Mouse (Mus musculus) CH12.LX (cell line): ENCODE data around the gene 6030468B19Rik. TPM values are rescaled to one million over a fixed set of nuclear protein-coding genes. Genes with fewer than 3 reads are reported as not detected.

Experiments used
- DNase-seq: peaks from one replicate; pipeline ENCODE4 v3.0.0-alpha.2; 2013; ENCODE audit errors: extremely low read depth
- H3K27ac ChIP-seq: 2 replicates; pipeline ENCODE4 v1.5.1; 2012; ENCODE audit warnings: low read depth, mild to moderate bottlenecking, control low read depth, moderate library complexity; ENCODE audit not compliant: insufficient read depth
- H3K27me3 ChIP-seq: replicated peaks from 2 replicates; pipeline ENCODE3; 2012; ENCODE audit warnings: inconsistent platforms
- H3K36me3 ChIP-seq, 2 experiments: replicated peaks in 1 of 2; 2 replicates each; pipeline versions ENCODE3 to v1.6.1; 2012; ENCODE audit warnings: inconsistent platforms in 1 of 2, low read length in 1 of 2, mild to moderate bottlenecking in 1 of 2, mixed read lengths in 1 of 2, moderate library complexity in 1 of 2; ENCODE audit not compliant: control insufficient read depth in 1 of 2, insufficient read depth in 1 of 2
- H3K4me1 ChIP-seq, 2 experiments: 2 replicates each; pipeline ENCODE4 v1.6.1; 2012; ENCODE audit warnings: inconsistent platforms in 1 of 2, moderate library complexity in 1 of 2; ENCODE audit not compliant: insufficient read depth in 2 of 2, control insufficient read depth in 1 of 2
- H3K4me2 ChIP-seq: 2 replicates; pipeline ENCODE4 v1.6.1; 2012; ENCODE audit warnings: low read depth, mild to moderate bottlenecking, control low read depth; ENCODE audit not compliant: poor library complexity, insufficient read depth, severe bottlenecking
- H3K4me3 ChIP-seq, 3 experiments: fragments of 150-350 bp in 1 of 3; sonication (generic) in 1 of 3; replicated peaks in 1 of 3; 2 replicates each; pipeline versions ENCODE3 to v1.5.1; 2011 to 2012; ENCODE audit warnings: low read depth in 2 of 3, low read length in 2 of 3, mild to moderate bottlenecking in 2 of 3, moderate library complexity in 2 of 3, control low read depth in 1 of 3, improper control_type of control experiment in 1 of 3, inconsistent platforms in 1 of 3, mixed read lengths in 1 of 3; ENCODE audit not compliant: poor library complexity in 1 of 3
- H3K79me2 ChIP-seq: replicated peaks from 2 replicates; pipeline ENCODE4 v1.6.1; 2012; ENCODE audit warnings: mild to moderate bottlenecking, moderate library complexity; ENCODE audit not compliant: control insufficient read depth, poor library complexity, insufficient read depth, severe bottlenecking; ENCODE audit errors: extremely low read depth
- H3K9ac ChIP-seq: 2 replicates; pipeline ENCODE4 v1.6.1; 2012; ENCODE audit warnings: low read depth, mild to moderate bottlenecking, control low read depth, moderate library complexity; ENCODE audit not compliant: insufficient read depth
- H3K9me3 ChIP-seq: replicated peaks from 2 replicates; pipeline ENCODE3; 2012; ENCODE audit warnings: low read length, inconsistent platforms, mixed read lengths
- BHLHE40 ChIP-seq: IDR thresholded peaks from 2 replicates; pipeline ENCODE4 v1.6.1; 2011; ENCODE audit warnings: mild to moderate bottlenecking, low read depth, low read length, improper control_type of control experiment
- CHD1 ChIP-seq: IDR thresholded peaks from 2 replicates; pipeline ENCODE4 v1.6.1; 2012; ENCODE audit warnings: low read depth, low read length, improper control_type of control experiment, inconsistent platforms
- CHD2 ChIP-seq: IDR thresholded peaks from 2 replicates; pipeline ENCODE4 v1.6.1; 2011; ENCODE audit warnings: low read length, improper control_type of control experiment
- EP300 ChIP-seq: IDR thresholded peaks from 2 replicates; pipeline ENCODE4 v1.6.1; 2011; ENCODE audit warnings: low read length, improper control_type of control experiment
- JUN ChIP-seq: IDR thresholded peaks from 2 replicates; pipeline ENCODE4 v1.6.1; 2011; ENCODE audit warnings: low read depth, mild to moderate bottlenecking, low read length, improper control_type of control experiment, moderate library complexity; ENCODE audit not compliant: insufficient read depth
- MAX ChIP-seq: IDR thresholded peaks from 2 replicates; pipeline ENCODE4 v1.6.1; 2011; ENCODE audit warnings: low read length, improper control_type of control experiment
- MXI1 ChIP-seq: IDR thresholded peaks from 2 replicates; pipeline ENCODE4 v1.6.1; 2011; ENCODE audit warnings: mild to moderate bottlenecking, low read depth, low read length, improper control_type of control experiment
- PAX5 ChIP-seq: IDR thresholded peaks from 2 replicates; pipeline ENCODE4 v1.6.1; 2012; ENCODE audit warnings: low read length, inconsistent platforms, mixed read lengths
- POLR2A ChIP-seq: IDR thresholded peaks from 2 replicates; pipeline ENCODE4 v1.6.1; 2011; ENCODE audit warnings: low read depth, mild to moderate bottlenecking, improper control_type of control experiment, low read length
- POLR2AphosphoS2 ChIP-seq: IDR thresholded peaks from 2 replicates; pipeline ENCODE4 v1.6.1; 2011; ENCODE audit warnings: low read depth, low read length, improper control_type of control experiment
- RAD21 ChIP-seq: IDR thresholded peaks from 2 replicates; pipeline ENCODE4 v1.6.1; 2011; ENCODE audit warnings: low read depth, mild to moderate bottlenecking, low read length, improper control_type of control experiment, moderate library complexity
- SIN3A ChIP-seq: IDR thresholded peaks from 2 replicates; pipeline ENCODE4 v1.6.1; 2012; ENCODE audit warnings: low read length, improper control_type of control experiment, inconsistent platforms
- TCF12 ChIP-seq: IDR thresholded peaks from 2 replicates; pipeline ENCODE4 v1.6.1; 2014; ENCODE audit warnings: low read depth, mild to moderate bottlenecking, inconsistent platforms, low read length, improper control_type of control experiment
- UBTF ChIP-seq: IDR thresholded peaks from 2 replicates; pipeline ENCODE4 v1.6.1; 2012; ENCODE audit warnings: low read depth, mild to moderate bottlenecking, inconsistent platforms, low read length, improper control_type of control experiment, moderate library complexity
- dilution Hi-C: fragments of 300-500 bp; cut with MboI; formaldehyde crosslinking; loops from 2 replicates; pipeline ENCODE4 v1.14.3; 2020; ENCODE audit warnings: low sequenced_read_pairs; ENCODE audit not compliant: extremely low pct_unique_long_range_greater_than_20kb, extremely low pct_ligation_motif_present
- in situ Hi-C: fragments of 300-500 bp; cut with MboI; formaldehyde crosslinking; loops from 3 replicates; pipeline ENCODE4 v1.14.3; 2019; ENCODE audit warnings: low sequenced_read_pairs, low pct_ligation_motif_present, low pct_unique_long_range_greater_than_20kb, mixed read lengths
- polyA plus RNA-seq: library from polyadenylated mRNA; unstranded; fragments of >175 nt; gene quantifications from 2 replicates; pipeline ENCODE4 v1.2.1, GENCODE M21; 2012; ENCODE audit warnings: low read depth; ENCODE audit not compliant: insufficient read length
- total RNA-seq, 2 experiments: library from RNA; depleted of rRNA; stranded (reverse); fragments of 300-350 nt in 1 of 2; fragments of >200 nt in 1 of 2; gene quantifications; 2 replicates each; pipeline ENCODE4 v1.2.3; 2012 to 2014

The 6030468B19Rik gene
- total and polyA plus RNA-seq, 3 experiments: 0.93 to 1.7 (median 1.5) TPM

DNA sequence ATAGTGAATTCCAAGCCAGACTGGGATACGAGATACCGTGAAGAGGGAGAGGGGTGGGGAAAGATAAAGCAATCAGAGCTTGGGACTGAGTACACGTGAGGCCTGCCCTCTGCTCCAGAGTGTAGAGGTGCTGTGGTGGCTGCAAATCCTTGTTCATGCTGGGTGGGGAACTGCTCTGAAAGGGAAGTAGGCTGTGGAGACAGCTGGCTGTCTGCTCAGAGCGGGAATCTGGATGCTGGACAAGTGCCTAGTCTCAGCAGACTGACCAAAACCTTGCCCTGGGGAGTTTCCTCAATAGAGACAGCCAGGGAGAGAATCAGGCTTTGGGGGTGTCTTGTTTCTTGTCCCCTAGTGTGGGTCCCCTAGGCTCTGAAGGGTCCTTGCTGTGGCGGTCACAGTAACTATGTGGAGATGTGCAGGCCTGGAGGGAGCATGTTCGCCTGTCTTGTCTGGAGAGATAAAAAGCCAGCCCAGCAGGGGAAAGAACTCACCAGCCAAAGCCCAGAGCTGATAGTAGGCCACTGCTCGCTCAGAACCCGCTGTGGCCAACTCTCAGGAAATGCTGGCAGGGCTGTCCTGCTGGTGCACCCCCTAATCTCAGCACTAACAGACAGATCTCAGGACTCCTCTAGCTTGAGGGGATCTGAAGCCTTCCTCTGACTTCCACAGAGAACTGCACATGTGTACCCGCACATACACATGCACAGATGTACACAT lies 31.6 kb downstream of the 6030468B19Rik start:
- H3K79me2 ChIP-seq: peaks cover 33% of the 10 kb centered on the region
- H3K27me3 ChIP-seq: no peaks in the 10 kb centered on the region
- no peaks in the 10 kb centered on the region for H3K9me3 ChIP-seq
- peaks cover 11 to 43% of the 10 kb centered on the region in 2 experiments for H3K4me1 ChIP-seq
- H3K36me3 ChIP-seq: peaks cover 0 to 12% of the 10 kb centered on the region in 2 experiments
- TF ChIP-seq MAX: 0 out of 2 replicates have a peak, but pooled peaks have one; percentile 27
- no peak for TF ChIP-seq CHD2
- in situ Hi-C loops (loop anchor here (5.0 to 10.0 kb wide), 3 partner anchors 37 to 354 kb away; no protein-coding TSS in a partner anchor), dilution Hi-C loops (no loop called here)
- H3K4me2 ChIP-seq: peak overlapping the region; percentile 89
- peak overlapping the region; percentile 29 to 77 (median 65) for H3K4me3 ChIP-seq
- H3K27ac ChIP-seq: peak overlapping the region; percentile 89
- peak; percentile 38 for DNase-seq
- H3K9ac ChIP-seq: peak overlapping the region; percentile 57

DNA sequence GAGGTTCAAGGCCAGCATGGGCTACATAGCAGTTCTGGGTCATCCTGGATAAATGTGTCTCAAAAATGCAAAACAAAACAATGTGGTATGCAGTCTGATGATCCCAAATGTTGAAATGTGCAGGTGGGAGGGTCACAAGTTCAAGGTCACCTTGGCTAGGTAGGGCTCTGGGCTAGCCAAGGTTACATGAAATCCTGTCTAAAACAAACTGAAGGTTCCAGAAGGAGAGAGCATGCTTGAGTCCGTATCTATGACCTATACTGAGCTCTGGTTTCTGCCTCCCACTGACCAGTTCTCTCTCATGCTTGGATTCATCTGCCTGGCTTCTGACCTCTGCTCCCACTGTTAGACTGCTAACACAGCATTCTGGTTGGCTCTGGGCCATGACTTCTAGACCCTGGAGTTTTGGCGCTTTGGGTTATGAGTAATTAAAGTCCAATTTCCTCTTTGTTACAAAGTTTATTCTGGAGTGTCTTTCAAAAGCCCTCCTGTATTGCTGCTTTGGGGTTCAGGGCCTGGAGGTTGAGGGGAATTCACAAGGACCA lies 32.3 kb downstream of the 6030468B19Rik start:
- dilution Hi-C loops: no loop called here
- Histone ChIP-seq H3K79me2 (peaks cover 28% of the 10 kb centered on the region), H3K36me3 (peaks cover 0 to 11% of the 10 kb centered on the region in 2 experiments), H3K4me1 (peaks cover 11 to 39% of the 10 kb centered on the region in 2 experiments), H3K27ac (no peak overlapping the region), H3K9me3 (no peaks in the 10 kb centered on the region), H3K4me2 (no peak overlapping the region), H3K27me3 (no peaks in the 10 kb centered on the region), H3K4me3 (no peak overlapping the region), H3K9ac (peak overlapping the region; percentile 57; the same call in 1 of the 2 replicates)
- in situ Hi-C loops: loop anchor here (5.0 to 10.0 kb wide), 3 partner anchors 37 to 355 kb away; no protein-coding TSS in a partner anchor
- TF ChIP-seq POLR2A: no peak
- TF ChIP-seq CHD1: no peak
- no peak for TF ChIP-seq RAD21
- no peak for DNase-seq

DNA sequence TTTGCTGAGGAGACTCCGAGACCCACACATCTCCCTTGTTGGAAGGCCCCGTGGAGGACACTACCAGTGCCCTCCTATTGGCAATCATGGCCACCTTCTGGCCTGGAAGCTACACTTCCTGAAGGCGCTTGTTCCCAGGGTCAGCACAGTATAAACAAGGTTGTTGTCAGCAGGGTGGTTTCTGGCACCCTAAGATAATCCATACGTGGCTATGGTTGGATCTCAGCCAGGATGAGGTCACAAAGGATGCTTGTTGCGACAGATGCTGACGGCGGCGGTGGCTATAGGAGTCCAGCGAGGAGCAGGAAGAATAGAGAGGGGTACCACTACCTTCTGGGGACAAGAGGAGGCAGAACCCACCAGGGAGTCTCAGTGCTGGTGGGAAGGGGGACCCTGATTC lies 32.9 kb downstream of the 6030468B19Rik start:
- Histone ChIP-seq H3K79me2 (peaks cover 21% of the 10 kb centered on the region), H3K9me3 (no peaks in the 10 kb centered on the region), H3K9ac (no peak overlapping the region), H3K4me2 (no peak overlapping the region), H3K27me3 (no peaks in the 10 kb centered on the region), H3K4me1 (peaks cover 11 to 39% of the 10 kb centered on the region in 2 experiments), H3K4me3 (no peak overlapping the region), H3K27ac (no peak overlapping the region), H3K36me3 (peaks cover 0 to 17% of the 10 kb centered on the region in 2 experiments)
- no peak for DNase-seq
- dilution Hi-C loops (no loop called here), in situ Hi-C loops (no loop called here)
- TF ChIP-seq POLR2AphosphoS2 (no peak), POLR2A (no peak), EP300 (no peak), BHLHE40 (no peak), MXI1 (no peak), SIN3A (no peak), JUN (no peak), TCF12 (no peak), UBTF (no peak), PAX5 (no peak)
